Mouse (Mus musculus): ENCODE measurements around the gene Mlph. TPM values are rescaled to one million over a fixed set of nuclear protein-coding genes. Genes with fewer than 3 reads are reported as not detected.

Mlph gene
- polyA plus RNA-seq, 1 experiment from 2014 or later: 0.38 TPM

Other genes starting within 250 kb of the Mlph start
- gene Col6a3, start 71.1 kb upstream of the Mlph start, polyA plus RNA-seq (2015; fragmentation: Nextera tagmentation; extraction: Ambion mirVana): 27.1 and 39.0 TPM in 2 replicates
- gene Prlh, start 38.0 kb downstream of the Mlph start, polyA plus RNA-seq (2015; fragmentation: Nextera tagmentation; extraction: Ambion mirVana): not detected in 2 replicates
- 8.3 and 9.6 TPM in 2 replicates for gene Rab17, start 54.6 kb downstream of the Mlph start, polyA plus RNA-seq (2015; fragmentation: Nextera tagmentation; extraction: Ambion mirVana)
- gene Lrrfip1, start 83.7 kb downstream of the Mlph start, polyA plus RNA-seq (2015; fragmentation: Nextera tagmentation; extraction: Ambion mirVana): 42.6 and 43.9 TPM in 2 replicates
- gene Rbm44, start 230.0 kb downstream of the Mlph start, polyA plus RNA-seq (2015; fragmentation: Nextera tagmentation; extraction: Ambion mirVana): 0.61 and 1.5 TPM in 2 replicates

Data from kidney, embryonic 15.5 days (tissue).